Mouse (Mus musculus) CH12.LX (cell line): ENCODE measurements around the gene Col8a1. TPM values are rescaled to one million over a fixed set of nuclear protein-coding genes. Genes with fewer than 3 reads are reported as not detected.

ENCODE experiments used
- DNase-seq: peaks from one replicate; pipeline ENCODE4 v3.0.0-alpha.2; 2013; ENCODE audit errors: extremely low read depth
- H3K27ac ChIP-seq: 2 replicates; pipeline ENCODE4 v1.5.1; 2012; ENCODE audit warnings: low read depth, mild to moderate bottlenecking, control low read depth, moderate library complexity; ENCODE audit not compliant: insufficient read depth
- H3K27me3 ChIP-seq: replicated peaks from 2 replicates; pipeline ENCODE3; 2012; ENCODE audit warnings: inconsistent platforms
- H3K36me3 ChIP-seq, 2 experiments: replicated peaks in 1 of 2; 2 replicates each; pipeline versions ENCODE3 to v1.6.1; 2012; ENCODE audit warnings: inconsistent platforms in 1 of 2, low read length in 1 of 2, mild to moderate bottlenecking in 1 of 2, mixed read lengths in 1 of 2, moderate library complexity in 1 of 2; ENCODE audit not compliant: control insufficient read depth in 1 of 2, insufficient read depth in 1 of 2
- H3K4me1 ChIP-seq, 2 experiments: 2 replicates each; pipeline ENCODE4 v1.6.1; 2012; ENCODE audit warnings: inconsistent platforms in 1 of 2, moderate library complexity in 1 of 2; ENCODE audit not compliant: insufficient read depth in 2 of 2, control insufficient read depth in 1 of 2
- H3K4me2 ChIP-seq: 2 replicates; pipeline ENCODE4 v1.6.1; 2012; ENCODE audit warnings: low read depth, mild to moderate bottlenecking, control low read depth; ENCODE audit not compliant: poor library complexity, insufficient read depth, severe bottlenecking
- H3K4me3 ChIP-seq, 3 experiments: fragments of 150-350 bp in 1 of 3; sonication (generic) in 1 of 3; replicated peaks in 1 of 3; 2 replicates each; pipeline versions ENCODE3 to v1.5.1; 2011 to 2012; ENCODE audit warnings: low read depth in 2 of 3, low read length in 2 of 3, mild to moderate bottlenecking in 2 of 3, moderate library complexity in 2 of 3, control low read depth in 1 of 3, improper control_type of control experiment in 1 of 3, inconsistent platforms in 1 of 3, mixed read lengths in 1 of 3; ENCODE audit not compliant: poor library complexity in 1 of 3
- H3K79me2 ChIP-seq: replicated peaks from 2 replicates; pipeline ENCODE4 v1.6.1; 2012; ENCODE audit warnings: mild to moderate bottlenecking, moderate library complexity; ENCODE audit not compliant: control insufficient read depth, poor library complexity, insufficient read depth, severe bottlenecking; ENCODE audit errors: extremely low read depth
- H3K9ac ChIP-seq: 2 replicates; pipeline ENCODE4 v1.6.1; 2012; ENCODE audit warnings: low read depth, mild to moderate bottlenecking, control low read depth, moderate library complexity; ENCODE audit not compliant: insufficient read depth
- H3K9me3 ChIP-seq: replicated peaks from 2 replicates; pipeline ENCODE3; 2012; ENCODE audit warnings: low read length, inconsistent platforms, mixed read lengths
- BHLHE40 ChIP-seq: IDR thresholded peaks from 2 replicates; pipeline ENCODE4 v1.6.1; 2011; ENCODE audit warnings: mild to moderate bottlenecking, low read depth, low read length, improper control_type of control experiment
- CHD1 ChIP-seq: IDR thresholded peaks from 2 replicates; pipeline ENCODE4 v1.6.1; 2012; ENCODE audit warnings: low read depth, low read length, improper control_type of control experiment, inconsistent platforms
- CHD2 ChIP-seq: IDR thresholded peaks from 2 replicates; pipeline ENCODE4 v1.6.1; 2011; ENCODE audit warnings: low read length, improper control_type of control experiment
- CTCF ChIP-seq, 2 experiments: IDR thresholded peaks in 1 of 2; conservative IDR thresholded peaks in 1 of 2; 2 replicates each; pipeline ENCODE4 v1.5.1; 2011 to 2012; ENCODE audit warnings: low read depth in 2 of 2, low read length in 2 of 2, improper control_type of control experiment in 1 of 2, inconsistent platforms in 1 of 2, mild to moderate bottlenecking in 1 of 2, moderate library complexity in 1 of 2
- ELF1 ChIP-seq: IDR thresholded peaks from 2 replicates; pipeline ENCODE4 v1.6.1; 2014; ENCODE audit warnings: low read depth, mild to moderate bottlenecking, inconsistent platforms, low read length, improper control_type of control experiment
- EP300 ChIP-seq: IDR thresholded peaks from 2 replicates; pipeline ENCODE4 v1.6.1; 2011; ENCODE audit warnings: low read length, improper control_type of control experiment
- GABPA ChIP-seq: IDR thresholded peaks from 2 replicates; pipeline ENCODE4 v1.6.1; 2012; ENCODE audit warnings: low read depth, low read length, improper control_type of control experiment, inconsistent platforms; ENCODE audit not compliant: insufficient replicate concordance
- HCFC1 ChIP-seq: IDR thresholded peaks from 2 replicates; pipeline ENCODE4 v1.6.1; 2012; ENCODE audit warnings: low read depth, mild to moderate bottlenecking, inconsistent platforms, low read length, improper control_type of control experiment
- IRF4 ChIP-seq: IDR thresholded peaks from 2 replicates; pipeline ENCODE4 v1.6.1; 2014; ENCODE audit warnings: low read depth, mild to moderate bottlenecking, inconsistent platforms, low read length, improper control_type of control experiment
- JUN ChIP-seq: IDR thresholded peaks from 2 replicates; pipeline ENCODE4 v1.6.1; 2011; ENCODE audit warnings: low read depth, mild to moderate bottlenecking, low read length, improper control_type of control experiment, moderate library complexity; ENCODE audit not compliant: insufficient read depth
- JUND ChIP-seq: conservative IDR thresholded peaks from 2 replicates; pipeline ENCODE4 v1.6.1; 2011; ENCODE audit warnings: low read depth, low read length, improper control_type of control experiment
- KAT2A ChIP-seq: IDR thresholded peaks from 2 replicates; pipeline ENCODE4 v1.6.1; 2012; ENCODE audit warnings: low read length, improper control_type of control experiment, inconsistent platforms; ENCODE audit not compliant: insufficient replicate concordance
- MAFK ChIP-seq: IDR thresholded peaks from 2 replicates; pipeline ENCODE4 v1.6.1; 2011; ENCODE audit warnings: low read length, improper control_type of control experiment; ENCODE audit not compliant: insufficient replicate concordance
- MAZ ChIP-seq: IDR thresholded peaks from 2 replicates; pipeline ENCODE4 v1.6.1; 2012; ENCODE audit warnings: low read depth, mild to moderate bottlenecking, inconsistent platforms, low read length, improper control_type of control experiment, moderate library complexity
- MEF2A ChIP-seq: IDR thresholded peaks from 2 replicates; pipeline ENCODE4 v1.6.1; 2014; ENCODE audit warnings: low read depth, mild to moderate bottlenecking, inconsistent platforms, low read length, improper control_type of control experiment, borderline replicate concordance
- MYC ChIP-seq: IDR thresholded peaks from 2 replicates; pipeline ENCODE4 v1.6.1; 2011; ENCODE audit warnings: low read depth, mild to moderate bottlenecking, improper control_type of control experiment, low read length
- NELFE ChIP-seq: IDR thresholded peaks from 2 replicates; pipeline ENCODE4 v1.6.1; 2011; ENCODE audit warnings: low read depth, low read length, improper control_type of control experiment
- NRF1 ChIP-seq: IDR thresholded peaks from 2 replicates; pipeline ENCODE4 v1.6.1; 2014; ENCODE audit warnings: low read depth, mild to moderate bottlenecking, inconsistent platforms, low read length, improper control_type of control experiment, moderate library complexity
- PAX5 ChIP-seq: IDR thresholded peaks from 2 replicates; pipeline ENCODE4 v1.6.1; 2012; ENCODE audit warnings: low read length, inconsistent platforms, mixed read lengths
- POLR2A ChIP-seq: IDR thresholded peaks from 2 replicates; pipeline ENCODE4 v1.6.1; 2011; ENCODE audit warnings: low read depth, mild to moderate bottlenecking, improper control_type of control experiment, low read length
- RCOR1 ChIP-seq: conservative IDR thresholded peaks from 2 replicates; pipeline ENCODE4 v1.6.1; 2012; ENCODE audit warnings: low read depth, mild to moderate bottlenecking, inconsistent platforms, low read length, improper control_type of control experiment
- SIN3A ChIP-seq: IDR thresholded peaks from 2 replicates; pipeline ENCODE4 v1.6.1; 2012; ENCODE audit warnings: low read length, improper control_type of control experiment, inconsistent platforms
- TBP ChIP-seq: conservative IDR thresholded peaks from 2 replicates; pipeline ENCODE4 v1.6.1; 2011; ENCODE audit warnings: low read depth, low read length, improper control_type of control experiment
- USF2 ChIP-seq: conservative IDR thresholded peaks from 2 replicates; pipeline ENCODE4 v1.6.1; 2011; ENCODE audit warnings: low read depth, low read length, improper control_type of control experiment
- ZC3H11A ChIP-seq: IDR thresholded peaks from 2 replicates; pipeline ENCODE4 v1.6.1; 2012; ENCODE audit warnings: low read depth, mild to moderate bottlenecking, inconsistent platforms, low read length, improper control_type of control experiment
- ZKSCAN1 ChIP-seq: IDR thresholded peaks from 2 replicates; pipeline ENCODE4 v1.6.1; 2012; ENCODE audit warnings: low read depth, inconsistent platforms, low read length, improper control_type of control experiment, borderline replicate concordance
- ZMIZ1 ChIP-seq: IDR thresholded peaks from 2 replicates; pipeline ENCODE4 v1.6.1; 2012; ENCODE audit warnings: low read depth, mild to moderate bottlenecking, inconsistent platforms, low read length, improper control_type of control experiment
- ZNF384 ChIP-seq: IDR thresholded peaks from 2 replicates; pipeline ENCODE4 v1.6.1; 2012; ENCODE audit warnings: low read depth, low read length, improper control_type of control experiment, inconsistent platforms
- dilution Hi-C: fragments of 300-500 bp; cut with MboI; formaldehyde crosslinking; loops from 2 replicates; pipeline ENCODE4 v1.14.3; 2020; ENCODE audit warnings: low sequenced_read_pairs; ENCODE audit not compliant: extremely low pct_unique_long_range_greater_than_20kb, extremely low pct_ligation_motif_present
- in situ Hi-C: fragments of 300-500 bp; cut with MboI; formaldehyde crosslinking; loops from 3 replicates; pipeline ENCODE4 v1.14.3; 2019; ENCODE audit warnings: low sequenced_read_pairs, low pct_ligation_motif_present, low pct_unique_long_range_greater_than_20kb, mixed read lengths
- polyA plus RNA-seq: library from polyadenylated mRNA; unstranded; fragments of >175 nt; gene quantifications from 2 replicates; pipeline ENCODE4 v1.2.1, GENCODE M21; 2012; ENCODE audit warnings: low read depth; ENCODE audit not compliant: insufficient read length
- total RNA-seq, 2 experiments: library from RNA; depleted of rRNA; stranded (reverse); fragments of 300-350 nt in 1 of 2; fragments of >200 nt in 1 of 2; gene quantifications; 2 replicates each; pipeline ENCODE4 v1.2.3; 2012 to 2014

Col8a1 gene
- total and polyA plus RNA-seq, 3 experiments = not detected

GRCm38 (mm10) chr16:57649888-57650287 lies 104.6 kb downstream of the Col8a1 start (continued):
- TF ChIP-seq USF2 = no peak
- TF ChIP-seq TBP = no peak

GRCm38 (mm10) chr16:57641346-57641885 lies 113.1 kb downstream of the Col8a1 start:
- no peak overlapping the region for H3K4me3 ChIP-seq
- in situ Hi-C loops = no loop called here

GRCm38 (mm10) chr16:57634766-57635165 lies 119.8 kb downstream of the Col8a1 start:
- Histone ChIP-seq H3K9me3 (no peaks in the 10 kb centered on the region), H3K36me3 (no peaks in the 10 kb centered on the region), H3K27me3 (peaks cover 27% of the 10 kb centered on the region), H3K9ac (no peak overlapping the region), H3K4me3 (no peak overlapping the region), H3K4me1 (no peaks in the 10 kb centered on the region), H3K4me2 (no peak overlapping the region), H3K79me2 (no peaks in the 10 kb centered on the region), H3K27ac (no peak overlapping the region)
- no peak for DNase-seq
- no peak for TF ChIP-seq MEF2A
- TF ChIP-seq MAZ = no peak
- no peak for TF ChIP-seq MAFK
- TF ChIP-seq SIN3A = no peak
- no peak for TF ChIP-seq ZC3H11A
- no peak for TF ChIP-seq CTCF (conservative IDR thresholded peaks at IDR 0.05 in 1 of 2, IDR thresholded peaks at IDR 0.05 in 1 of 2; ENCODE audit: low read depth in 2 of 2, low read length in 2 of 2)
- no peak for TF ChIP-seq IRF4
- no peak for TF ChIP-seq JUN
- no peak for TF ChIP-seq TBP
- no peak for TF ChIP-seq JUND
- no peak for TF ChIP-seq ZKSCAN1
- no peak for TF ChIP-seq CHD2
- no peak for TF ChIP-seq BHLHE40
- no peak for TF ChIP-seq KAT2A
- TF ChIP-seq ZNF384 = no peak
- no peak for TF ChIP-seq POLR2A
- TF ChIP-seq ELF1 = no peak
- TF ChIP-seq ZMIZ1 = no peak
- TF ChIP-seq CHD1 = no peak
- no peak for TF ChIP-seq RCOR1
- dilution Hi-C loops = no loop called here
- in situ Hi-C loops = no loop called here

More at GRCm38 (mm10) chr16:57641346-57641885, 113.1 kb downstream of the Col8a1 start:
- TF ChIP-seq BHLHE40 (no peak), PAX5 (no peak), MYC (no peak), HCFC1 (no peak), NELFE (no peak), ZMIZ1 (no peak), SIN3A (no peak), NRF1 (no peak), GABPA (no peak), EP300 (no peak), CTCF (conservative IDR thresholded peaks at IDR 0.05 in 1 of 2, IDR thresholded peaks at IDR 0.05 in 1 of 2; ENCODE audit: low read depth in 2 of 2, low read length in 2 of 2) (no peak), CHD2 (no peak), JUN (no peak)
- dilution Hi-C loops = no loop called here
- no peak overlapping the region for H3K27ac ChIP-seq
- H3K36me3 ChIP-seq = no peaks in the 10 kb centered on the region
- no peaks in the 10 kb centered on the region for H3K79me2 ChIP-seq
- no peaks in the 10 kb centered on the region for H3K9me3 ChIP-seq
- H3K9ac ChIP-seq = no peak overlapping the region
- peaks cover 25% of the 10 kb centered on the region for H3K27me3 ChIP-seq
- no peak overlapping the region for H3K4me2 ChIP-seq
- H3K4me1 ChIP-seq = no peaks in the 10 kb centered on the region
- no peak for DNase-seq
